Mouse (Mus musculus): ENCODE results near the gene Sdf4. TPM values are rescaled to one million over a fixed set of nuclear protein-coding genes. Genes with fewer than 3 reads are reported as not detected.
A peak's percentile ranks its signal among the peaks of the same experiment; 100 is the strongest.

The Sdf4 gene
- total RNA-seq, 2 experiments from 2014 or later, result 105 to 108 TPM

DNA sequence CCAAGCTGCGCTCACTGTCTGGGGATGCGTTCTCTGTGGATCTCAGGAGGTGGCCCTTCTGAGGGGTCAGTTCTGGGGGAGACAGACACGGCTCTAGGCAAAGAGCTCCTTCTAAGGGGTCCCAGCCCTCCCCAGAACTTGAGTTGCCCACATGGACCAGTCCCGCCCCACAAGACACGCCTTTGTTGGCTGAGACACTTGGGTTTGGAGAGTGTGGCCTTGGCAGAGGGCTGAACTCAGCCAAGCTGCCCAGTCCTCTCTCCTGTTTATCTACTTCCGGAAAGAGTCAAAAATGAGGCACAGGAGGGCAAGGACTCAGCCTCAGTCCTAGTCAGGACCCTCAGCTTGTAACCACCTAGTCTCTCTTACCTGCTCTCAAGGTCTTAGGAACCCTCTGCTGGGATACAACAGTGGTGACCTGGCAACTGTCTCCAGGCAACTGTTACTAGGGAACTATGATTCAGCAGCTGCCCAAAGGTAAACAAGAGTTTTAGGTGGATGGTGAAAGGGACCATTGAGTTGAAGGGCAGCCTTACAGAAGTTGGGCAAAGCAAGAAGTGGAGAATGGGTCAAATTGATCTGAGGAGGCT is 57.8 kb downstream of the Sdf4 start:
- intact Hi-C loops (cut with DNase I), result no loop called here
- DNase-seq, result peak; percentile 32 to 38

DNA sequence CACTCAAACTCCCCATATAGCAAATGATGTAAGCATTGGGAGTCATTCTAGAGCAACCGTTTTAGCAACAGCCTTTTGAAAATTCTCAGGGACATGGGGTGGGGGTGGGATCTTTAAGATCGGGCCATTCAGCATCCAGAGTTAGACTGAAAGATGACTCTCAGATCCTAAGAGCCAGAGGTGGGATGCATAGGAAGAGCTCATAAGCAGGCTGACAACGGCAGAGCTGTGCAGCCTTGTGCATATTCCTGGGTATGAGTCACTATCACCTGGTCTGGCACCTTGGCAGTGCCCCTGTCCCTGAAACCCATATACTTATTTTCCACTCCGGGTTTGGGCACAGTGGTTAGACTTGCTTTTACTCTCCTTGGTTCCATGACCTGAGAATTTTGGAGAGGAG is 60.4 kb downstream of the Sdf4 start:
- intact Hi-C loops (cut with DNase I), result no loop called here
- DNase-seq, result no peak

DNA sequence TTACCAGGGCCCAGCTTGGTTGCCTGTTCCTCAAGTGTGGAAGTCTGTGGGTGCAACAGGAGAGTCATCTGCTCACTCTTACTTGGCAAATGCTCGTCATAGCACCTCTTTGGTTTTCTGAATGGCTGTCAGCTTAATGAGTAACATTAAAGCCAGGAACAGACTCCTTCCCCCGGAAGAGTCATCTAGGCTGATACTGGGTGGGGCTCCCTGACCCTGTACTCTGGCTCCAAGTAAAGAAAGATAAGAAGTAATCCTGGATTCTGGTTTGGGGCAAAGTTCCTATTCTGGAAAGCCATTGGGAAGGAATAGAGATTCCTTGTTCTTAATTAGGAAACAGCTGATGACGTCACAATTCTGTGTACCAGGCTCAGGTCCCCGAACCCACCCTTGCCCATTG is 61.5 kb downstream of the Sdf4 start:
- intact Hi-C loops (cut with DNase I), result no loop called here
- no peak for DNase-seq

DNA sequence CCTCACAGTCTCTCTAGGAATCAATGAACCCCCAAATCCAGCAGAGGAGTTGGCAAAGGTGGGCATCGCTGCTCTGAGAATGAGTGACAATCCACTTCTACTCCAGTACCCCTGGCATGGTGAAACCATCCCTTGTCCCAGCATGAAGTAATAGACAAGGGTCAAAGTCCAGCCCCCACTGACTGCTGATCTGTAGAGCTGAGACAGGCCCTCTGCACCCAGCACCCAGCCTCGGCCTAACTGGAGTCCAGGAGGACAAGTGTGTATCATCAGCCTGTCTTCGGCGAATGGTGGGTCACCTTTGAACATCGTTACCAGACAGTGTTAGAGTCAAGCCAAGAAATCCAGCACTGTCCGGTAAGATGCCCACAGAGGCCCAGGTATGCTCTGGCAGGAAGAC is 61.9 kb downstream of the Sdf4 start:
- intact Hi-C loops (cut with DNase I), result no loop called here
- DNase-seq, result no peak

DNA sequence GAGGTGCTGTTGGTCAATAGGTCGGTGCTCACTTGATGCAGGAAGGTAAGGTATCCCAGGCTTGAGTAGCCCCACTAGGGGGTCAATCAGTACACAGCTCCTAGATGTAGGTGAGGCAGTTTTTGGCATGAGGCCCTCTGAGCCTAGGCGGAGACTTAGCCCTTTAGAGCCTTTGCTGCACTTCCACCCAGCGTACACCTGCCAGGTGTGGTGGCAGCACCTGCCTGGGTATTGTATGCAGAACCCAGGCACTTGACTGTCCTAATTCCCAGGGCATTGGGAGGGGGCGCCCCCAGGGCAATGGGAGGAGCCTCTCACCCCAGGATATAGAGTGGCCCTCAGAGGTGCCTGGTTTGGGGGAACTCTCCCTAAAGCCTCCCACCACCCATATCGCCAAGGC is 62.5 kb downstream of the Sdf4 start:
- intact Hi-C loops (cut with DNase I), result no loop called here

DNA sequence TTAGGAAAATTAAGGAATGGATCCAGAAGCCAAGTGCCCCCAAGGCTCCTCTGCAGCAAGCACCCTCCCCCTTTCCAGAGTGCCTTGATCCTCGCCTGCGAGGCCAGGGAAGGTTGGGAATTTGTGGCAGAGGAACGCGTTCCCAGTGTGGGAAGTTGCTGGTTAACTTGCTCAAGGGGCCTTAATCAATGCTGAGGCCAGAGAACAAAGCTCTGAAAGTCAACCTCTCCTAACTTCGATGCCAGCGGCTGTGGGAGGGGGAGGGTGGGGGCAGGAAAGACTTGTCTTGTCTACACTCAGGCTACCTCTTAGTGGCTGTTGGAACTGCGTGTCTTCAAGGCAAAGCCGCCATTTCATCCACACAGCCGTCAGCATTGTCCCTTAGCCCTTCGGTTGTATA is 65.0 kb downstream of the Sdf4 start:
- intact Hi-C loops (cut with DNase I), result no loop called here
- DNase-seq, result no peak

More for the DNA sequence above, 62.5 kb downstream of the Sdf4 start:
- DNase-seq, result no peak

DNA sequence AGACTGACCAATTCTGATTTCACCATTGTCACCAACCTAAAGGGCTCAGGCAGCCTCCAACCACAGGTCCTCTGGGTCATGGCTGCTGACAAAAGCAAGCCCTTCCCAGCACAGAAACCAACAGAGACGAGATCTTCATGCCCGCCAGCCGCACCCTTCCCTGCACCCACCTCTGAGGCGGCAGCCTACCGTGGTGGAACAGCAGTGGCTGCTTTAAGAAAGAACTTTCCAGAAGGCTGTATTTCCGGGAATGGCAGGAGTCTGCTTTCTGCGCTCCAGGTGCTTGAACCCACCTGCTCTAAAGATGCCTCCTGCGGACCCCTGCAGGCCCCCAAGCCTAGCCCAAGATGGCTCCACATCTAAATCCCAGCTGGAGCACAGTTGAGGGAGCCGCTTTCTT is 66.2 kb downstream of the Sdf4 start:
- intact Hi-C loops (cut with DNase I), result no loop called here
- DNase-seq, result no peak

DNA sequence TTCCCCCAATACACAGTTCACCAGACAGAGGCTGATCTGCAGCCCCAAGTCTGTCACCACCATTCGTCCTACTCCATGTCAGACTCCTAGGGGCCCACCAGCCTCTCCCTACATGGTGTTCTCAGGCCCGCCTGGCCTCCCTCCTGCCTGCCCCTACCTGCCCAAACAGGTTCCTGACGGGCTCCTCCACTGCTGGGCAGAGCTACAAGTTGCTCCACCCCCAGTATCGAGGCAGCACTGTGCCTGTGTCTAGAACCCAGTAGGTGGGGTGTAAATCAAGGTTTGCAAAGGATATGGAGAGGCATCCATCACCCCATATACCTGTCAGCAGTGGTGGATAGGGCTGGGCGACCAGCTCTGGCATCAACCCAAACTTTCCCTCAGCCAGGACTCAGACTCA is 66.6 kb downstream of the Sdf4 start, which contains the start of gene Ttll10:
Gene Ttll10 (minus strand): TSS at position 154 of the 400 bp plus-strand sequence.
- intact Hi-C loops (cut with DNase I), result no loop called here
- DNase-seq, result no peak

DNA sequence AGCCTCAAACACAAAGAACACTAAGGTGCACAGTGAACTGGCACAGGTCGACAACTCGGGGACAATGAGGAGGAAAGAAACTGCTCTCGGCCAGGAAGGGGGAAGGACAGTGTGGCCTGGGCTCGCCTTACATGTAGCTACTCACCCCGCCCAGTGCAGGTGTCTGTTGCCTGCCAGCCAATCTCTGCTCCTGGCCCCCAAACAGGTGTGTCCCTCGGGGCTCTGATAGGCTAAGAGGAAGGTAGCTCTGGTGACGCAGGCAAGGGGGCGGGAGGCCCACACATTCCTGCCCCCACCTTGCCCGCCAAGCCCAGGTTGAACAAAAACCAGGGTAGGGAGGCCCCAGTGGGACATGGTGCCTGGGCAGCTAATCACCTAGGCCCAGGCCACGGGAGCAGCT is 67.0 kb downstream of the Sdf4 start:
- no peak for DNase-seq
- intact Hi-C loops (cut with DNase I), result no loop called here

Small RNA genes within 50 kb of the gene (microRNA-seq; reads per million reads assigned to microRNA genes)
- gene Mir200a (7.1 to 9.4 reads per million in 2 experiments), gene Mir200b (33.0 to 64.9 reads per million in 2 experiments), gene Mir429 (39.1 to 54.2 reads per million in 2 experiments)

Other genes with a start within 250 kb of the Sdf4 start
- gene Atad3a, start 231.8 kb upstream of the Sdf4 start, total RNA-seq (2021), result 10 to 100 TPM; 67.1 to 73.1 TPM
- 10 to 100 TPM; 14.0 to 15.8 TPM for gene Vwa1, start 218.2 kb upstream of the Sdf4 start, total RNA-seq (2021)
- gene Tmem88b, start 207.0 kb upstream of the Sdf4 start, total RNA-seq (2021), result 1 to 10 TPM; 2.0 to 2.3 TPM
- not detected for gene Ankrd65, start 202.4 kb upstream of the Sdf4 start, total RNA-seq (2021)
- gene Mrpl20, start 190.0 kb upstream of the Sdf4 start, total RNA-seq (2021), result 10 to 100 TPM; 77.2 to 83.5 TPM
- gene Ccnl2, start 180.4 kb upstream of the Sdf4 start, total RNA-seq (2021), result 10 to 100 TPM; 49.9 to 50.6 TPM
- 10 to 100 TPM; 84.8 to 91.3 TPM for gene Aurkaip1, start 161.6 kb upstream of the Sdf4 start, total RNA-seq (2021)
- 10 to 100 TPM; 66.0 to 66.1 TPM for gene Mxra8, start 153.2 kb upstream of the Sdf4 start, total RNA-seq (2021)
- 10 to 100 TPM; 35.3 to 36.0 TPM for gene Dvl1, start 145.5 kb upstream of the Sdf4 start, total RNA-seq (2021)
- gene Tas1r3, start 129.5 kb upstream of the Sdf4 start, total RNA-seq (2021), result under 1 TPM; 0.20 to 0.34 TPM
- gene Cptp, start 123.4 kb upstream of the Sdf4 start, total RNA-seq (2021), result 10 to 100 TPM in 1 of 2 experiments, 1 to 10 TPM in 1; 7.9 to 10.6 TPM
- gene Ints11, start 123.3 kb upstream of the Sdf4 start, total RNA-seq (2021), result 10 to 100 TPM; 16.6 to 20.9 TPM
- 10 to 100 TPM; 18.1 to 19.1 TPM for gene Pusl1, start 101.1 kb upstream of the Sdf4 start, total RNA-seq (2021)
- gene Acap3, start 101.0 kb upstream of the Sdf4 start, total RNA-seq (2021), result 10 to 100 TPM; 20.3 to 21.7 TPM
- gene Ube2j2, start 49.0 kb upstream of the Sdf4 start, total RNA-seq (2021), result 10 to 100 TPM; 62.4 to 66.9 TPM
- gene C1qtnf12, start 30.6 kb upstream of the Sdf4 start, total RNA-seq (2021), result 10 to 100 TPM; 17.8 to 24.8 TPM
- 1 to 10 TPM; 3.4 to 3.7 TPM for gene B3galt6, start 223 bp upstream of the Sdf4 start, total RNA-seq (2021)
- gene Tnfrsf4, start 21.0 kb downstream of the Sdf4 start, total RNA-seq (2021), result under 1 TPM; 0.62 to 0.93 TPM
- under 1 TPM in 1 of 2 experiments, not detected in 1; 0.29 TPM for gene Tnfrsf18, start 33.3 kb downstream of the Sdf4 start, total RNA-seq (2021)
- gene Ttll10, start 66.5 kb downstream of the Sdf4 start, total RNA-seq (2021), result not detected
- gene 9430015G10Rik, start 117.1 kb downstream of the Sdf4 start, total RNA-seq (2021), result 1 to 10 TPM; 5.6 to 6.1 TPM
- not detected for gene Rnf223, start 137.6 kb downstream of the Sdf4 start, total RNA-seq (2021)
- 100 to 1,000 TPM in 1 of 2 experiments, 10 to 100 TPM in 1; 92.1 to 104 TPM for gene Agrn, start 204.6 kb downstream of the Sdf4 start, total RNA-seq (2021)
- gene Isg15, start 207.9 kb downstream of the Sdf4 start, total RNA-seq (2021), result 1 to 10 TPM; 1.3 TPM
- gene AW011738, start 210.4 kb downstream of the Sdf4 start, total RNA-seq (2021), result 1 to 10 TPM; 6.1 to 8.2 TPM
- gene Perm1, start 223.0 kb downstream of the Sdf4 start, total RNA-seq (2021), result 100 to 1,000 TPM; 138 to 156 TPM
- 1 to 10 TPM; 8.5 to 9.2 TPM for gene Plekhn1, start 242.0 kb downstream of the Sdf4 start, total RNA-seq (2021)
- gene Noc2l, start 243.1 kb downstream of the Sdf4 start, total RNA-seq (2021), result 10 to 100 TPM; 22.7 to 23.2 TPM

Data from heart, postnatal 10 days (tissue).